Mouse (Mus musculus): ENCODE data around the gene Klk13. TPM values are rescaled to one million over a fixed set of nuclear protein-coding genes. Genes with fewer than 3 reads are reported as not detected.

Gene Klk13
- not detected for polyA plus RNA-seq (2017; shearing (Covaris generic))

DNA sequence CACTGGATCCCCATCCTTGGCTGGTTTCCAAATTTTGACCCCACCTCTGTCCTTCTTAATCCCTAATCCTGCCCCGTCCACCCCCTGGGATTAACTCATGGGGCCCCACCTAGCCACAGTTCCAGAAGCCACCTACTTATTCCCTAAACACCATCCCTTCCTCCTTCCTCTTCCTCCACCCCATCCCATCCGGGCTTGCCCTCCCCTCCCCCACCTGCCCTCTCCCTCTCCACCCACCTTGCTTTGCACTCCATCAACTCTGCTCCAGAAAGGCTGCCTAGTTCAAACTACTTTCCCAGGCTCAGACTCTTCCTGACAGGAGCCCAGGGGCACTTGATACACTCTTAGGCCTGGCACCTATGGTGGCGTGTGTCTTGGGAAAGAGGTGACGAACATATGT is at the start of gene Klk13:
Gene Klk13 (plus strand): TSS at position 301 of the 400 bp plus-strand sequence.

DNA sequence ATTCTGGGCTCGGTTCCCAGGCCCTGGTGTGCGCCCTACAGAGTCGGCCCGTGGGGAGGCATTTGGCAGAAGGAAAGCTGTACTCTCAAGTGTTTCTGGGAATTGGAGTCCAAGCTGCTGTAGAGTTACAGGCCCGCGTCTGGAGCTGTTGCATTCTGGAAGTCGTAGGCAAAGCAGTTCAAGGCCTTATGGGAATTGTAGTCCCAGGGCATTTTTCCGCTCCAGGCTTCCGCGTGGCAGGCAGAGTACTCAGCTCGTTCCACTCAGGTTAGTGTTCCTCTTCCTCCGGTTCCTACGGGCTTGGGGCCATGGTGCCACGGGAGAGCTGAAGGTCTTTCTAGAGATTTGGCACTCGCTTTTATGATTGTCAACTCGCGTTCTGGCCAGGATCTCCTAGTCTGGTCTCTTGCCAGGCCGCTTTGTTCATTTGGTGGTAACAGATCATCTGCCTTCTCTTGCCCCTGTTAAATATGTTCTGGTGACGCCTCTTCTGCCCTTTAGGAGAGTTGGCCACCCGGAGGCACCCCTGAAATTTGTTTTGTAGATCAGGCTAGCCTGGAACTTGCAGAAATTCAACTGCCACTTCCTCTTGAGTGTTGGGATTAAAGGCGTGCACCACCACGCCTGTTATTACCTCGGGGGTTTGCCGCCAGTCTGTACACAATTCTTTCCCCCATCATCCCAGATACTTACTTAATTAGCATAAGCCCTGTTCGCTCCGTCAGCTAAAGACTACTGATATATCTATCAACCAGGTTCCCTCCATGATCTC is 40.4 kb upstream of the Klk13 start, which contains the start of gene Ctu1:
Gene Ctu1 (plus strand): TSS at position 208 of the 772 bp plus-strand sequence.

DNA sequence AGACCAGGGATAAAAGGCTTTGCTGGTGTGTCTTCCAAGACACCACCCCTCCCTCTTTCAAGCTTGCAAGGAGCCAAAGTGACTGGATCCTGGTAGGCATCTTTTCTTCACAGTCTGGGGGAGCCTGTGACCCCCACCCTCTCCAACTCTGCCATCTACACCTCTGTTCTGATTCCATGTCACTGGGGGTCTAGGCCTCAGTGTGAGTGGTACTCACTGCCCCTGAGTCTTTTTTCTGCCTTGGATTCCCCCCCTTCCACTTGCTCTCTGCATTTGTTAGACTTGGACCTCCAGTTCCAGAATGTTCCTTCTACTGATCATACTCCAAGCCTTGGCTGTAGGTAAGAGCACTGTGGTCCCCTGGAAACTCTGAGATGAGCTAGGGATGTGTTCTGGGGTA is 22.2 kb upstream of the Klk13 start, which contains the start of gene Klk14:
Gene Klk14 (plus strand): TSS at position 301 of the 400 bp plus-strand sequence.

DNA sequence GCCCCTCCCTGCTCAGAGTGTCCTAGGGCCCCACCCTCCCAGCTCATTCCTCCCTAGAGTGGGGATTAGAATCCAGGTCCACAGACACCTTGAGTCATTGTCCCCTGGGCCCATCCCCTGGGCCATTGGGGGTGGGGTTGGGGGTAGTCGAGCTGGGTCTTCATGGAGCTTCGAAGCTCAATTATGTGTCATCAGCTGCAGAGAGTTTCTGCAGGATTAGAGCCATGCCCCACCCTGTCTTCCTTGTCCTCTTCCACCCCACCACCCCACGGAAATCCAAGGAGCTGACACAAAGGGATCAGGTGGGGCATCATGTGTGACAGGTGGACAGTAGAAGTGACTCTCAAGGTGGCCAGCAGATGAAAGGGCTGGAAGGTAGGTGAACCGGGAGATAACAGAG is 56.2 kb downstream of the Klk13 start, which contains the start of gene Klk12:
Gene Klk12 (plus strand): TSS at position 301 of the 400 bp plus-strand sequence.

DNA sequence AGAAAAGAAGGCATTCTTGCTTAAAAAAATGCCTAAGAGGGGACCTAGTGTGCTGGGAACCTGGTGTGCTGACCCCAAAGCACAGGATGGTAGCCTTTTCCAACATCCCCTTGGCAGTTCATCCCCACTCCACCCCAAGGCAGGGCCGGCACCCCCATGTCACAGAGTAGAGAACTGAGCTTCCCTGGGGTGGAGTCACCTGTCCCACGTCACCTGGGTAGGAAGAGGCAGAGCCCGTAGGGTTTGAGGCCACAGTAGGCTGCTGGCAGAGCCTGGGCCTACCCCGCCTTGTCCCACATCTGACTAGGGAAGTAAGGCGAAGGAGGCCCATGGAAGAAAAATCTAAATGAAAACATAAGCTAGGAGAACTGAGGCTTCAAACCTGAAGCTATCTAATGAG is 62.0 kb downstream of the Klk13 start, which contains the start of gene Klk11:
Gene Klk11 (plus strand): TSS at position 241 of the 400 bp plus-strand sequence.

Other genes starting within 250 kb of the Klk13 start
- gene Vsig10l, start 249.4 kb upstream of the Klk13 start, polyA plus RNA-seq (2017; shearing (Covaris generic)), result 1 to 10 TPM; 4.1 to 5.4 TPM
- not detected for gene Iglon5, start 222.5 kb upstream of the Klk13 start, polyA plus RNA-seq (2017; shearing (Covaris generic))
- under 1 TPM; 0.04 to 0.07 TPM for gene 4931406B18Rik, start 206.6 kb upstream of the Klk13 start, polyA plus RNA-seq (2017; shearing (Covaris generic))
- not detected for gene Cd33, start 168.1 kb upstream of the Klk13 start, polyA plus RNA-seq (2017; shearing (Covaris generic))
- 1 to 10 TPM; 3.5 to 4.6 TPM for gene Zfp658, start 150.3 kb upstream of the Klk13 start, polyA plus RNA-seq (2017; shearing (Covaris generic))
- gene Zfp719, start 133.0 kb upstream of the Klk13 start, polyA plus RNA-seq (2017; shearing (Covaris generic)), result 10 to 100 TPM in 1 of 2 experiments, 1 to 10 TPM in 1; 8.5 to 10.1 TPM
- gene Zfp819, start 105.4 kb upstream of the Klk13 start, polyA plus RNA-seq (2017; shearing (Covaris generic)), result under 1 TPM in 1 of 2 experiments, not detected in 1; 0.07 TPM
- gene Ceacam18, start 77.9 kb upstream of the Klk13 start, polyA plus RNA-seq (2017; shearing (Covaris generic)), result not detected
- under 1 TPM; 0.51 to 0.80 TPM for gene Siglece, start 52.4 kb upstream of the Klk13 start, polyA plus RNA-seq (2017; shearing (Covaris generic))
- gene Ctu1, start 40.6 kb upstream of the Klk13 start, polyA plus RNA-seq (2017; shearing (Covaris generic)), result 10 to 100 TPM in 1 of 2 experiments, 1 to 10 TPM in 1; 8.3 to 13.4 TPM
- gene Klk14, start 22.1 kb upstream of the Klk13 start, polyA plus RNA-seq (2017; shearing (Covaris generic)), result not detected
- gene Klk12, start 56.3 kb downstream of the Klk13 start, polyA plus RNA-seq (2017; shearing (Covaris generic)), result under 1 TPM in 1 of 2 experiments, not detected in 1; 0.18 TPM
- gene Klk11, start 62.0 kb downstream of the Klk13 start, polyA plus RNA-seq (2017; shearing (Covaris generic)), result under 1 TPM in 1 of 2 experiments, not detected in 1; 0.29 TPM
- under 1 TPM in 1 of 2 experiments, not detected in 1; 0.25 TPM for gene Klk10, start 68.5 kb downstream of the Klk13 start, polyA plus RNA-seq (2017; shearing (Covaris generic))
- gene Klk9, start 79.3 kb downstream of the Klk13 start, polyA plus RNA-seq (2017; shearing (Covaris generic)), result 1 to 10 TPM in 1 of 2 experiments, under 1 TPM in 1; 0.61 to 1.0 TPM
- 100 to 1,000 TPM; 133 to 264 TPM for gene Klk8, start 85.0 kb downstream of the Klk13 start, polyA plus RNA-seq (2017; shearing (Covaris generic))
- under 1 TPM; 0.29 to 0.38 TPM for gene Klk7, start 98.7 kb downstream of the Klk13 start, polyA plus RNA-seq (2017; shearing (Covaris generic))
- gene Klk6, start 111.9 kb downstream of the Klk13 start, polyA plus RNA-seq (2017; shearing (Covaris generic)), result under 1 TPM in 1 of 2 experiments, not detected in 1; 0.37 TPM
- gene Klk5, start 129.4 kb downstream of the Klk13 start, polyA plus RNA-seq (2017; shearing (Covaris generic)), result not detected
- gene Klk4, start 168.6 kb downstream of the Klk13 start, polyA plus RNA-seq (2017; shearing (Covaris generic)), result not detected
- 1 to 10 TPM in 1 of 2 experiments, not detected in 1; 1.6 TPM for gene Klk15, start 221.2 kb downstream of the Klk13 start, polyA plus RNA-seq (2017; shearing (Covaris generic))
- not detected for gene Klk1b8, start 238.1 kb downstream of the Klk13 start, polyA plus RNA-seq (2017; shearing (Covaris generic))

All from activated CD4-positive, CD25-positive, alpha-beta regulatory T cell (primary cell).